Mouse (Mus musculus) forebrain, embryonic 13.5 days (tissue): Measurements from ENCODE around the gene Retreg1. TPM values are rescaled to one million over a fixed set of nuclear protein-coding genes. Genes with fewer than 3 reads are reported as not detected.

Source experiments
- ATAC-seq: fragments of 200-750 bp; cut with Nextera tagmentation; 2 replicates; pipeline ENCODE4 v1.8.0; 2017
- H3K27ac ChIP-seq: fragments of 300-500 bp; sonication (generic); 2 replicates; pipeline ENCODE4 v1.5.1; 2015; ENCODE audit warnings: inconsistent platforms, mild to moderate bottlenecking, moderate library complexity
- H3K27me3 ChIP-seq: fragments of 300-500 bp; sonication (generic); 2 replicates; pipeline ENCODE4 v1.6.1; 2015; ENCODE audit warnings: mild to moderate bottlenecking, inconsistent platforms
- H3K36me3 ChIP-seq: fragments of 300-500 bp; sonication (generic); 2 replicates; pipeline ENCODE4 v1.6.1; 2015; ENCODE audit warnings: mild to moderate bottlenecking, inconsistent platforms; ENCODE audit not compliant: poor library complexity, severe bottlenecking
- H3K4me1 ChIP-seq: fragments of 300-500 bp; sonication (generic); 2 replicates; pipeline ENCODE4 v1.6.1; 2015; ENCODE audit warnings: inconsistent platforms
- H3K4me2 ChIP-seq: fragments of 300-500 bp; sonication (generic); 2 replicates; pipeline ENCODE4 v1.6.1; 2015; ENCODE audit warnings: inconsistent platforms, mild to moderate bottlenecking, moderate library complexity
- H3K4me3 ChIP-seq: fragments of 300-500 bp; sonication (generic); 2 replicates; pipeline ENCODE4 v1.5.1; 2015; ENCODE audit warnings: mild to moderate bottlenecking, inconsistent platforms
- H3K9ac ChIP-seq: fragments of 300-500 bp; sonication (generic); 2 replicates; pipeline ENCODE4 v1.6.1; 2015; ENCODE audit warnings: mild to moderate bottlenecking, inconsistent platforms
- H3K9me3 ChIP-seq: fragments of 300-500 bp; sonication (generic); replicated peaks from 2 replicates; pipeline ENCODE4 v1.6.1; 2016; ENCODE audit warnings: inconsistent platforms
- WGBS: fragments of 180-500 bp; shearing (Covaris S2); methylation state at CpG from one replicate; pipeline ENCODE4 v1.1.7; 2015; 5-methylcytosine and 5-hydroxymethylcytosine counted together
- polyA plus RNA-seq: library from polyadenylated mRNA; unstranded; fragments of >200 nt; fragmentation: Nextera tagmentation; extraction: Ambion mirVana; gene quantifications from 2 replicates; pipeline ENCODE4 v1.2.1, GENCODE M21; 2015

The Retreg1 gene
- polyA plus RNA-seq: 3.5 and 3.8 TPM in 2 replicates

DNA sequence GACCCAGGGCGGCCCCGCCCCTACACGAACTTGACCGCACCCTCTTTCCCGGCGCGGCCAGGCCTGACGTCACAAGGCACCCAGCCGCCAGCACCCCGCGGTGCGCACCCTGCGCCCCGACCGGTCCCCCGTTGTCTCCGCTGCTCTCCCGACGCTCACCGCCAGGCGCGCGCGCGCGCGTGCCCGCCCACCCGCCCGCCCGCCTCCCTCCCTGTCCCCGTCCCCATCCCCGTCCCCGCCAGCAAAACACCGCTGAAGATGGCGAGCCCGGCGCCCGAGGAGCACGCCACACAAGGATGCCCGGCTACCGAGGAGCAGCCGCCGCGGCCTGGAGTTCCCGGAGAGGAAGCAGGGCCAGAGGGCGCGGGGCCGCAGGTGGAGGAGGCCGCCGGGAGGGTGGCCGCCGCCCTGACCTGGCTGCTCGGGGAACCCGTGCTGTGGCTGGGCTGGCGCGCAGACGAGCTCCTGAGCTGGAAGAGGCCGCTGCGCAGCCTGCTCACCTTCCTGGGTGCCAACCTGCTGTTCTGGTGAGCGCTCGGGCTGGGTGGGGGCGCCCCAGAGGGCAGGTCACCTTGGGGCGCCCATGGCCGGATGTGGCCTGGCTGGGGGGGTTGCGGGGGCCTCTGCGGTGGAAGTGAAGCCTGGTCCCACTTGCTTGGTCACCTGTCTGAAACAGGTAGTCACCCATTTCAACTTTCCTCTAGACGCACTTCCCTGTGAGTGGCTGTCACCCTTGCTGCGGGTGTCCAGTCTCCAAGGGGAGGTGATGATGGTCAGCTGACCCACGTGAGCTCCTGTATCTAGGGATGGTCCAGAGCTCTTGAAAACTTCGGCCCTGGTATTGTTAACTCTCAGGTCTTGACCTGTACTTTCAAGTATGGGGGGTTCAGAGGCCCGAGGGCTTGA, at the start of gene Retreg1:
Gene Retreg1 (plus strand): TSS at position 95 of the 906 bp plus-strand sequence.
- Histone ChIP-seq H3K27me3 (peaks cover 22% of the 10 kb centered on the region), H3K9ac (peak within 1 kb of the TSS; percentile 84), H3K4me2 (peak within 1 kb of the TSS; percentile 92), H3K36me3 (no peaks in the 10 kb centered on the region), H3K27ac (no peak within 1 kb of the TSS), H3K4me1 (peaks cover 15% of the 10 kb centered on the region), H3K9me3 (no peaks in the 10 kb centered on the region), H3K4me3 (peak within 1 kb of the TSS; percentile 69)
- ATAC-seq: peak; percentile 92
- WGBS: 1% methylated on average over 68 of the region's 72 CpGs

DNA sequence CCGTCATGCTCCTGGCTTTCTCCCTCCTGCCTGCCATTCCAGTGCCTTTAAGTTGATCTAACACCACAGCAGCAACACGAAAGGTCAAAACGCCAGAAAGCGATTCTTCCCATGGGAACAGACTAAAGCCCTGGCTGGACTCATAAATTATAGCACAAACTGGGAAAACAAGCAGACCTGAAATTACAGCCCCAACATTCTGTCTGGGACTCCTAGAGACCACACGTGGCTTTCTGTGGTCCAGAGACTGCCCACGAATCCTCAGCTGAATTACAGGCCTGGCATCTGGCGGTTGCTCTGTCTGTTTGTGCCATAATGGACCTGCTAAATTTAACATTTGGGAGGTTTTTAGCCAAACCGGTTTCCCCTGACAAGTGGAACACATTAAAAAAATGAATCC, 48.9 kb upstream of the Retreg1 start:
- no peaks in the 10 kb centered on the region for H3K9me3 ChIP-seq
- H3K4me3 ChIP-seq: no peak overlapping the region
- no peaks in the 10 kb centered on the region for H3K27me3 ChIP-seq
- no peak overlapping the region for H3K27ac ChIP-seq
- 91% methylated on average over 8 of the region's 8 CpGs for WGBS
- H3K9ac ChIP-seq: no peak overlapping the region
- ATAC-seq: no peak
- H3K36me3 ChIP-seq: peaks cover 84% of the 10 kb centered on the region
- no peaks in the 10 kb centered on the region for H3K4me1 ChIP-seq
- H3K4me2 ChIP-seq: no peak overlapping the region

DNA sequence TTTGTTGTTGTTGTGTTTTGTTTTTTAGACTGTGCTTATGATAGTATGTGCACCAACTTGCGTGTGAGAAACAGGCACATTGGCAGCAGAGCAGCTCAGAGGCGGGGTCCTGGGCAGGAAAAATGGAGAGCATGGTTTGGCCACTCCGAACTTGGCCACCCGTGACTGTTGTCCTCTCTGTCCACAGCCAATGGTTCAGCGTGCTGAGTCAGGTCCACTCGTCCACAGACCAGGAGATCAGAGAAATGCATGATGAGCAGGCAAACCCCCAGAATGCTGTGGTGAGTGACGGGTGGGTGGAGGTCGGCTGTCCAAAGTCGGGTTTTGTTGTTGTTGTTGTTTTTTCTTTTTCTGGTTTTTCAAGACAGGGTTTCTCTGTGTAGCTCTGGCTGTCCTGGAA, 47.5 kb upstream of the Retreg1 start:
- Histone ChIP-seq H3K9ac (no peak overlapping the region), H3K27ac (no peak overlapping the region), H3K36me3 (peaks cover 84% of the 10 kb centered on the region), H3K9me3 (no peaks in the 10 kb centered on the region), H3K4me2 (no peak overlapping the region), H3K4me3 (no peak overlapping the region), H3K27me3 (no peaks in the 10 kb centered on the region), H3K4me1 (no peaks in the 10 kb centered on the region)
- ATAC-seq: no peak
- WGBS: 96% methylated on average over 9 of the region's 9 CpGs

DNA sequence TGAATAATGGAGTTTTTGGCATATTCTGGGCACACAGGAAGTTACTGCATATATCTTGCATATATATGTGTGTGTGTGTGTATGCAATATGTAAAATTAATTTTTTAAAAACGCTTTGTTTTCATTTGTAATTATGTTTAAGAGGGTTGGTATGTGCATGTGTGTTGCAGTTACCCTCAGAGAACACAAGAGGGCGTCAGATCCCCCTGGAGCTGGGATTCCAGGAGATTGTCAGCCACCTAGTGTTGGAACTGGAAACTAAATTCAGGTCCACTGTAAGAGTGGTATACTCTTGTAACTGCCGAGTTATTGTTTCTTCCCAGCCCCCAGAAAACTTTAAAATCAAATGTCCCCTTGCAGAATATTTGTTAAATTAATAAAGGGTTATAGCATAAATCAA, 46.6 kb upstream of the Retreg1 start:
- Histone ChIP-seq H3K4me1 (no peaks in the 10 kb centered on the region), H3K27me3 (no peaks in the 10 kb centered on the region), H3K36me3 (peaks cover 86% of the 10 kb centered on the region), H3K27ac (no peak overlapping the region), H3K4me3 (no peak overlapping the region), H3K9me3 (no peaks in the 10 kb centered on the region), H3K9ac (no peak overlapping the region), H3K4me2 (no peak overlapping the region)
- no peak for ATAC-seq
- 51% methylated on average over 3 of the region's 3 CpGs for WGBS

DNA sequence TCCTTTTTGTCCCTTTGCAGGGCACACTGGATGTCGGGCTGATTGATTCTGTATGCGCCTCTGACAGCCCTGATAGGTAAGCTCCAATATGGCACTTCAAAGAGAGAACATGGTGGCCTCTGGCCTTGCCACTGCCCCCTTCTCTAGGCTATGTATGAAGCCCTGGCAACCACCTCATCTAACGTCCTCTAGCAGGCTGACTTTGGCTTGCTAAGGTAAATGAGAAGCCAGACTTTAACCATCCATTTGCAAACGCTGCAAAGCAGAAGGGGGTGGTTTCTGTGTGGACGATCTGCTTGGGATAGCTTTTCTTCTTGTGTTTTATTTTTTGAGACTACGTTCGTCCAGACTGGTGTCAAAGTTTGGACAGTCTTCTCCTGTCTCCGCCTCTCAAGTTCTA, 45.8 kb upstream of the Retreg1 start:
- ATAC-seq: no peak
- Histone ChIP-seq H3K4me1 (no peaks in the 10 kb centered on the region), H3K9me3 (no peaks in the 10 kb centered on the region), H3K27ac (no peak overlapping the region), H3K27me3 (no peaks in the 10 kb centered on the region), H3K4me2 (no peak overlapping the region), H3K4me3 (no peak overlapping the region), H3K36me3 (peaks cover 88% of the 10 kb centered on the region), H3K9ac (no peak overlapping the region)
- 89% methylated on average over 8 of the region's 8 CpGs for WGBS

DNA sequence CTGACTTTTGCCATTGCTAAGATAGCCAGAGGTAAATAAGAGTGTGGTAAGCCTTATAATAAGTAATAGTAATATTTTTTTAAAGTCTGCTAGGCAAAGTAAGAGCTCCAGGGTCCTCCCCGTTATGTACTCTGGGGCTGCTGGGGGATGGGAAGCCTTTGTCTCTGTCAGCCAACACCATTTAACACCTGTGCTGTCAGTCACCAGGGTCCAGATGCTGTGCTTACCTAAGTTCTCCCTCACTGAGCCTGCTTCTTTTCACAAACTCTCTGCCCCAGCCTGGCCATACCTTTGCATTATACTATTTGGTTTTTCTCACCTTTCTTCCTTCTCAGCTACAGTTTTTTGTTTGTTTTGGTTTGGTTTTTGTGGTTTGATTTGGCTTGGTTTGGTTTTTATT, 45.1 kb upstream of the Retreg1 start:
- no peak overlapping the region for H3K9ac ChIP-seq
- no peak overlapping the region for H3K4me3 ChIP-seq
- no peaks in the 10 kb centered on the region for H3K4me1 ChIP-seq
- peaks cover 89% of the 10 kb centered on the region for H3K36me3 ChIP-seq
- WGBS: 91% methylated on average over 1 of the region's 1 CpGs
- H3K27ac ChIP-seq: no peak overlapping the region
- H3K27me3 ChIP-seq: no peaks in the 10 kb centered on the region
- H3K9me3 ChIP-seq: no peaks in the 10 kb centered on the region
- H3K4me2 ChIP-seq: no peak overlapping the region
- ATAC-seq: no peak

DNA sequence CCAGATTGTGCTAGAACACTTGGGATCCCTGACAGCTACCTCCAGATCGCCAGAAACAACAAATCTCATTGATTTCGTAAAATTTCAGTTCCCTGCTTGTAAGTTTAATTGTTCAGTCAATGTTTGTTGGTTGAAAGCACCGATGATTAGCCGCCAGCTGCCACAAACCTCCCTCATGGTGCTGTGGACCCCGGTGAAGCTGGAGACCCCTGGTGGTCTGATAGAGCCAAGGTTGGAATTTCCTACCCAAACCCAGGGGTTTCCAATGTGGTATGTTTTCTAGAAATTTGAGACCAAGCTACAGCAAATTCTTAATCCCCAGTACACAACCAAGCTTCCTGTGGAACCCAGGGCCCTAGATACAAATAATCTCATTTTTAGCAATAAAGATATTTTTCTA, 41.3 kb upstream of the Retreg1 start:
- H3K27ac ChIP-seq: no peak overlapping the region
- ATAC-seq: no peak
- H3K4me2 ChIP-seq: no peak overlapping the region
- H3K4me1 ChIP-seq: no peaks in the 10 kb centered on the region
- no peak overlapping the region for H3K9ac ChIP-seq
- H3K27me3 ChIP-seq: no peaks in the 10 kb centered on the region
- H3K36me3 ChIP-seq: peaks cover 95% of the 10 kb centered on the region
- no peak overlapping the region for H3K4me3 ChIP-seq
- H3K9me3 ChIP-seq: no peaks in the 10 kb centered on the region
- WGBS: 83% methylated on average over 5 of the region's 5 CpGs

DNA sequence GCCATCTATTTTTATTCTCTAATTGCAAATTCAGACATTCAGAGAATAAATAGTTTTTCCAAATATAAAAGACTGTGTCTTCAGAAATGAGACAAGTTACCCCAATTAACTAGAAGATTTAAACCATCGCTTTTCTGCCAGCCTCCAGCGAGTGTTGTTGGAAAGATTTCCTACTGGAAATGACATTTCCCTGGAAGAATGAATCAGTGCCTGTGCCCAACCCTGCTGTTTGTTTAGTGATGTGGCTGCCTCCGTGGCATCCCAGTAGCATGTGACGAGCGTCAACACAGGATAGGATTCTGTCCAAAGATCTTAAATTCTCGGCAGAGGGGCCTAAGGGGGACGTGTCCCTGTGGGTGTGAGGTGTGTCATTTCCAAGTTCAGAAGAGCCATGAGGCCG, 40.8 kb upstream of the Retreg1 start:
- H3K4me2 ChIP-seq: no peak overlapping the region
- H3K9me3 ChIP-seq: no peaks in the 10 kb centered on the region
- H3K27me3 ChIP-seq: no peaks in the 10 kb centered on the region
- no peak overlapping the region for H3K27ac ChIP-seq
- peaks cover 95% of the 10 kb centered on the region for H3K36me3 ChIP-seq
- H3K4me1 ChIP-seq: no peaks in the 10 kb centered on the region
- no peak; the same call in 1 of the 2 replicates for ATAC-seq
- whole genome bisulfite sequencing: 90% methylated on average over 8 of the region's 8 CpGs
- H3K9ac ChIP-seq: no peak overlapping the region
- H3K4me3 ChIP-seq: no peak overlapping the region

DNA sequence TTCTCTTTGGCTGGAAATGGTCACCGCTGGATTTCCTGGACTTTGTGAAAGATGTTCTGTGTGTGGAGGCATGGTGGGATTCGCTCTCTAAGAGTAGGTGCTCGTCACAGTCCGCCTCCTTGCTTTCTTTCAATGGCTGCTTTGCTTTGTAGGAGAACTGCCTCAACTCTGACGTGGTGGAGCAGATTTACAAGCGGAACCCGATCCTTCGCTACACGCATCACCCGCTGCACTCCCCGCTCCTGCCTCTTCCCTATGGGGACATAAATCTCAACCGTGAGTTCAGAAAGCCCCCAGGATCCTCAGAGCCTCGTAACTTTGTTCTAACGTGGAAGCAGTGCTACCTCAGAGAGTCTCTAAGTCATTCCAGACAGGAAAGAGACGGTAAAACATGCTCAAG, 39.9 kb upstream of the Retreg1 start:
- H3K9ac ChIP-seq: no peak overlapping the region
- no peak overlapping the region for H3K4me2 ChIP-seq
- H3K27ac ChIP-seq: no peak overlapping the region
- WGBS: 91% methylated on average over 15 of the region's 15 CpGs
- no peaks in the 10 kb centered on the region for H3K4me1 ChIP-seq
- peaks cover 99% of the 10 kb centered on the region for H3K36me3 ChIP-seq
- no peak overlapping the region for H3K4me3 ChIP-seq
- H3K9me3 ChIP-seq: no peaks in the 10 kb centered on the region
- H3K27me3 ChIP-seq: no peaks in the 10 kb centered on the region
- ATAC-seq: no peak

DNA sequence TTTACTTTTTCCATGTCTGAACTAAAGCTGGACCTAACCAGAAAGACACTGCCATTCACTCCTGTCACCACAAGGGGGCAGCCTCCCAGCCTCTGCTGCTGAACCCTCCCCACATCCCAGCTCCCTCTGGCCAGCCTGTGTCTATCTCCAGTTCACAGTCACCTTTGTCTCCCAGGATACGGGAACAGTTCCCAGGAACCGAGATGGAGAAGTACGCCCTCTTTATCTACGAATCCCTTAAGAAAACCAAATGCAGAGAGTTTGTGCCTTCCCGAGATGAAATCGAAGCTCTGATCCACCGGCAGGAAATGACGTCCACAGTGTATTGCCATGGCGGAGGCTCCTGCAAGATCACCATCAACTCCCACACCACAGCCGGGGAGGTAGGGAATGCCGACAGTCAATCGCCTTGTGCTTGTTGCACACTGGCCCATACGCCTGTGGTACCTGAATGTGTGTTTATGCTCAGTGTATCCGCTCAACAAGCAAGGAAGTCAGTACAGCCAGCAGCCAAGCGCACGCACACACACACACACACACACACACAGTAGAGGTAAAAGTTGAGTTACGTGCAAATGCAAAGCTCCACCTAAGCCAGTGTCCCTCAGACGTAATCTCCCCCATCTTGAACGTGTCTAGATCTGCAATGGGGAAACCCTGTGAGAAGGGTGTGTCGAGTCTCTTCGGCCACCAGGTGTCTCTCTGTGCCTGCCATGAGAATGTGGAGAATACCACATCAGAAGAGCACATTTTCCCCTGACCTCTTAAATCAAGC, 37.5 kb upstream of the Retreg1 start:
- WGBS: 89% methylated on average over 21 of the region's 21 CpGs
- no peak overlapping the region for H3K4me2 ChIP-seq
- no peaks in the 10 kb centered on the region for H3K4me1 ChIP-seq
- no peak overlapping the region for H3K27ac ChIP-seq
- H3K36me3 ChIP-seq: peaks cover 100% of the 10 kb centered on the region
- no peaks in the 10 kb centered on the region for H3K27me3 ChIP-seq
- no peaks in the 10 kb centered on the region for H3K9me3 ChIP-seq
- H3K9ac ChIP-seq: no peak overlapping the region
- no peak overlapping the region for H3K4me3 ChIP-seq
- peak; percentile 34 for ATAC-seq

DNA sequence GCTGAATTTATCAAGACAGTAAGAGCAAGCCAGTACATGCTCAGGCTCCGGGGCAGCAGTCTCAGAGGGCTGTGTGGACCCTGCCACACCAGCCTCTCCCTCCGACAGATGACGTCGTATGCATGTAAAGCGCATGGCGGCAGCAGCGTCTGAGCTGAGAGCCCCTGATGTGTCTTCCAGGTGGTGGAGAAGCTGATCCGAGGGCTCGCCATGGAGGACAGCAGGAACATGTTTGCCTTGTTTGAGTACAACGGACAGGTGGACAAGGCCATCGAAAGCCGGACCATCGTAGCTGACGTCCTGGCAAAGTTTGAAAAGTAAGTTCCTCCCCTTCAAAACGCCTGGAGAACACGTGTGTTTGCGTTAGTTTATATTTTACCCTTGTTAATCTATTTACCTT, 36.6 kb upstream of the Retreg1 start:
- Histone ChIP-seq H3K9ac (no peak overlapping the region), H3K4me2 (no peak overlapping the region), H3K27me3 (no peaks in the 10 kb centered on the region), H3K4me1 (no peaks in the 10 kb centered on the region), H3K27ac (no peak overlapping the region), H3K4me3 (no peak overlapping the region), H3K9me3 (no peaks in the 10 kb centered on the region), H3K36me3 (peaks cover 100% of the 10 kb centered on the region)
- ATAC-seq: no peak
- 96% methylated on average over 17 of the region's 17 CpGs for WGBS

DNA sequence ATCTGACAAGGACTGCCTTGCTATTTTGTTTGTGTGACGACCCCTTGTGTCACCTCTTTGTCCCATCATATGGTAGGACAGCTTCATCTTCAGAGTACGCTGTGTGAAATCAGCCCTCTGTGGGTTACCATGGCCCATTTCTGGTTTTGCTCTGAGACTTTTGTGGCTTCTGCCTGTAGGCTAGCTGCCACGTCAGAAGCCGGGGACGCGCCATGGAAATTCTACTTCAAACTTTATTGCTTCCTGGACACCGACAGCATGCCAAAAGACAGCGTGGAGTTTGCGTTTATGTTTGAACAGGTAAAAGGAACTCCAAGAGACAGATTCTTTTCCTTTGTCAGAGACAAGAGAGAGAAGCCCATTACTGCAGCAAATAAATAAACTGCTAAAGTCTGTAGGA, 36.1 kb upstream of the Retreg1 start:
- 97% methylated on average over 9 of the region's 9 CpGs for WGBS
- Histone ChIP-seq H3K36me3 (peaks cover 100% of the 10 kb centered on the region), H3K4me3 (no peak overlapping the region), H3K9me3 (no peaks in the 10 kb centered on the region), H3K9ac (no peak overlapping the region), H3K4me2 (no peak overlapping the region), H3K27me3 (no peaks in the 10 kb centered on the region), H3K27ac (no peak overlapping the region), H3K4me1 (no peaks in the 10 kb centered on the region)
- ATAC-seq: no peak
